Mouse (Mus musculus) liver, postnatal 0 days (tissue): ENCODE results near the gene Serpina1b. TPM values are rescaled to one million over a fixed set of nuclear protein-coding genes. Genes with fewer than 3 reads are reported as not detected.

Experiments used
- ATAC-seq: fragments of 200-750 bp; cut with Nextera tagmentation; 2 replicates; pipeline ENCODE4 v1.8.0; 2017; ENCODE audit warnings: mild to moderate bottlenecking, moderate library complexity
- DNase-seq: peaks from one replicate; pipeline ENCODE4 v3.0.0-alpha.2; 2016
- H3K27ac ChIP-seq: fragments of 300-500 bp; sonication (generic); 2 replicates; pipeline ENCODE4 v1.5.1; 2014; ENCODE audit warnings: antibody characterized with exemption, moderate library complexity, mild to moderate bottlenecking, low read depth
- H3K27me3 ChIP-seq: fragments of 300-500 bp; sonication (generic); 2 replicates; pipeline ENCODE4 v1.6.1; 2014; ENCODE audit warnings: low read length, control low read depth, mixed read lengths; ENCODE audit not compliant: insufficient read depth
- H3K36me3 ChIP-seq: fragments of 300-500 bp; sonication (generic); replicated peaks from 2 replicates; pipeline ENCODE4 v1.6.1; 2014; ENCODE audit warnings: mild to moderate bottlenecking, control low read depth, low read length, moderate library complexity, mixed read lengths; ENCODE audit not compliant: insufficient read depth
- H3K4me1 ChIP-seq: fragments of 300-500 bp; sonication (generic); 2 replicates; pipeline ENCODE4 v1.6.1; 2014; ENCODE audit warnings: antibody characterized with exemption, mild to moderate bottlenecking, control low read depth; ENCODE audit not compliant: insufficient read depth
- H3K4me2 ChIP-seq: fragments of 300-500 bp; sonication (generic); 2 replicates; pipeline ENCODE4 v1.6.1; 2014; ENCODE audit warnings: low read depth, mild to moderate bottlenecking, low read length, moderate library complexity, mixed read lengths
- H3K4me3 ChIP-seq: fragments of 300-500 bp; sonication (generic); 2 replicates; pipeline ENCODE4 v1.5.1; 2014; ENCODE audit warnings: low read depth, low read length
- H3K9ac ChIP-seq: fragments of 300-500 bp; sonication (generic); replicated peaks from 2 replicates; pipeline ENCODE4 v1.6.1; 2014; ENCODE audit warnings: mild to moderate bottlenecking, moderate library complexity
- H3K9me3 ChIP-seq: fragments of 300-500 bp; sonication (generic); 2 replicates; pipeline ENCODE4 v1.6.1; 2016; ENCODE audit warnings: mild to moderate bottlenecking, control low read depth, low read length, mixed read lengths
- CTCF ChIP-seq: sonication (generic); IDR thresholded peaks from 2 replicates; pipeline ENCODE4 v1.5.1; 2016; ENCODE audit warnings: antibody characterized with exemption, low read depth
- EP300 ChIP-seq: IDR thresholded peaks from 2 replicates; pipeline ENCODE4 v1.6.1; 2016; ENCODE audit warnings: antibody characterized with exemption, low read depth, mild to moderate bottlenecking
- WGBS: fragments of 180-500 bp; shearing (Covaris S2); extraction: QIAGEN DNeasy Blood & Tissue Kit; methylation state at CpG from one replicate; pipeline ENCODE4 v1.1.7; 2014; ENCODE audit not compliant: insufficient replicate concordance; 5-methylcytosine and 5-hydroxymethylcytosine counted together
- polyA plus RNA-seq: library from polyadenylated mRNA; unstranded; fragments of >200 nt; fragmentation: Nextera tagmentation; extraction: Ambion mirVana; gene quantifications from 2 replicates; pipeline ENCODE4 v1.2.1, GENCODE M21; 2015

Gene Serpina1b
- polyA plus RNA-seq, 1 experiment from 2014 or later, result 3,088 TPM

GRCm38 (mm10) chr12:103711537-103711936, 118.6 kb downstream of the Serpina1b start:
- H3K4me3 ChIP-seq, result no peak overlapping the region
- DNase-seq (no peak), ATAC-seq (peak; percentile 53; the same call in 1 of the 2 replicates)
- no peak overlapping the region for H3K4me2 ChIP-seq
- no peaks in the 10 kb centered on the region for H3K27me3 ChIP-seq
- H3K36me3 ChIP-seq, result no peaks in the 10 kb centered on the region
- H3K4me1 ChIP-seq, result peaks cover 1% of the 10 kb centered on the region; the same call in 1 of the 2 replicates
- WGBS, result 55% methylated on average over 3 of the region's 3 CpGs
- TF ChIP-seq EP300 (no peak), CTCF (peak; percentile 58)
- no peak overlapping the region for H3K27ac ChIP-seq
- H3K9ac ChIP-seq, result no peak overlapping the region
- no peaks in the 10 kb centered on the region for H3K9me3 ChIP-seq

GRCm38 (mm10) chr12:103710405-103710804, 119.8 kb downstream of the Serpina1b start:
- Histone ChIP-seq H3K27me3 (no peaks in the 10 kb centered on the region), H3K4me1 (peaks cover 6% of the 10 kb centered on the region; the same call in 1 of the 2 replicates), H3K9me3 (no peaks in the 10 kb centered on the region), H3K36me3 (no peaks in the 10 kb centered on the region), H3K27ac (no peak overlapping the region), H3K4me3 (no peak overlapping the region), H3K4me2 (no peak overlapping the region), H3K9ac (no peak overlapping the region)
- WGBS, result 48% methylated on average over 1 of the region's 1 CpGs
- TF ChIP-seq CTCF, result peak; percentile 78
- no peak for TF ChIP-seq EP300
- peak; percentile 51; the same call in 1 of the 2 replicates for ATAC-seq
- no peak for DNase-seq

- ATAC-seq, result peak; percentile 56; the same call in 1 of the 2 replicates
Measured at GRCm38 (mm10) chr12:103706113-103706512, 124.1 kb downstream of the Serpina1b start.

GRCm38 (mm10) chr12:103705547-103705946, 124.6 kb downstream of the Serpina1b start:
- no peak overlapping the region for H3K4me3 ChIP-seq
- TF ChIP-seq CTCF (no peak), EP300 (no peak)
- H3K9ac ChIP-seq, result no peak overlapping the region
- peaks cover 6% of the 10 kb centered on the region; the same call in 1 of the 2 replicates for H3K4me1 ChIP-seq
- no peak overlapping the region for H3K4me2 ChIP-seq
- no peak overlapping the region for H3K27ac ChIP-seq
- no peaks in the 10 kb centered on the region for H3K36me3 ChIP-seq
- no peaks in the 10 kb centered on the region for H3K9me3 ChIP-seq
- no peaks in the 10 kb centered on the region for H3K27me3 ChIP-seq
- WGBS, result 41% methylated on average over 2 of the region's 2 CpGs
- DNase-seq (no peak), ATAC-seq (no peak)

More at GRCm38 (mm10) chr12:103706113-103706512, 124.1 kb downstream of the Serpina1b start:
- Histone ChIP-seq H3K4me1 (peaks cover 6% of the 10 kb centered on the region; the same call in 1 of the 2 replicates), H3K27me3 (no peaks in the 10 kb centered on the region), H3K9me3 (no peaks in the 10 kb centered on the region), H3K9ac (no peak overlapping the region), H3K4me3 (no peak overlapping the region), H3K36me3 (no peaks in the 10 kb centered on the region), H3K27ac (no peak overlapping the region), H3K4me2 (no peak overlapping the region)
- TF ChIP-seq CTCF, result no peak
- TF ChIP-seq EP300, result no peak
- no peak for DNase-seq
- 39% methylated on average over 4 of the region's 4 CpGs for WGBS

GRCm38 (mm10) chr12:103700144-103700750, 129.9 kb downstream of the Serpina1b start:
- Histone ChIP-seq H3K9ac (no peak overlapping the region), H3K4me3 (no peak overlapping the region), H3K36me3 (no peaks in the 10 kb centered on the region), H3K4me1 (no peaks in the 10 kb centered on the region), H3K9me3 (no peaks in the 10 kb centered on the region), H3K27me3 (no peaks in the 10 kb centered on the region), H3K4me2 (no peak overlapping the region), H3K27ac (no peak overlapping the region)
- 69% methylated on average over 4 of the region's 4 CpGs for WGBS
- no peak for ATAC-seq
- no peak for DNase-seq
- TF ChIP-seq CTCF (no peak), EP300 (no peak)

GRCm38 (mm10) chr12:103695429-103695828, 134.7 kb downstream of the Serpina1b start, which contains the start of gene Serpina1f:
Gene Serpina1f (minus strand): TSS chr12:103695529.
- H3K36me3 ChIP-seq, result no peaks in the 10 kb centered on the region
- H3K27ac ChIP-seq, result no peak within 1 kb of the TSS
- WGBS, result 77% methylated on average over 8 of the region's 8 CpGs
- H3K4me3 ChIP-seq, result no peak within 1 kb of the TSS
- H3K4me1 ChIP-seq, result no peaks in the 10 kb centered on the region
- DNase-seq (no peak), ATAC-seq (no peak)
- H3K4me2 ChIP-seq, result no peak within 1 kb of the TSS
- no peak within 1 kb of the TSS for H3K9ac ChIP-seq
- TF ChIP-seq EP300 (no peak), CTCF (no peak)
- no peaks in the 10 kb centered on the region for H3K27me3 ChIP-seq
- H3K9me3 ChIP-seq, result no peaks in the 10 kb centered on the region
